Mouse (Mus musculus) midbrain, postnatal 0 days (tissue): Measurements from ENCODE around the gene Gfap. TPM values are rescaled to one million over a fixed set of nuclear protein-coding genes. Genes with fewer than 3 reads are reported as not detected.
A peak's percentile ranks its signal among the peaks of the same experiment; 100 is the strongest.

ENCODE experiments used
- ATAC-seq: fragments of 200-750 bp; cut with Nextera tagmentation; 2 replicates; pipeline ENCODE4 v1.8.0; 2017; ENCODE audit warnings: moderate number of reproducible peaks, mild to moderate bottlenecking, moderate TSS enrichment, moderate library complexity; ENCODE audit not compliant: low FRiP score
- DNase-seq: peaks from one replicate; pipeline ENCODE4 v3.0.0-alpha.2; 2015; ENCODE audit warnings: low spot score
- H3K27ac ChIP-seq: fragments of 300-500 bp; sonication (generic); 2 replicates; pipeline ENCODE4 v1.5.1; 2014; ENCODE audit warnings: low read depth, mild to moderate bottlenecking, low read length, mixed read lengths
- H3K27me3 ChIP-seq: fragments of 300-500 bp; sonication (generic); 2 replicates; pipeline ENCODE4 v1.6.1; 2014; ENCODE audit warnings: low read length, control low read depth, mixed read lengths; ENCODE audit not compliant: insufficient read depth
- H3K36me3 ChIP-seq: fragments of 300-500 bp; sonication (generic); 2 replicates; pipeline ENCODE4 v1.6.1; 2014; ENCODE audit warnings: low read length, control low read depth, mixed read lengths; ENCODE audit not compliant: insufficient read depth
- H3K4me1 ChIP-seq: fragments of 300-500 bp; sonication (generic); 2 replicates; pipeline ENCODE4 v1.6.1; 2014; ENCODE audit warnings: mild to moderate bottlenecking, control low read depth, antibody characterized with exemption, low read length, mixed read lengths; ENCODE audit not compliant: insufficient read depth
- H3K4me2 ChIP-seq: fragments of 300-500 bp; sonication (generic); 2 replicates; pipeline ENCODE4 v1.6.1; 2014; ENCODE audit warnings: low read depth, mild to moderate bottlenecking, low read length, mixed read lengths; ENCODE audit not compliant: poor library complexity, severe bottlenecking
- H3K4me3 ChIP-seq: fragments of 300-500 bp; sonication (generic); 2 replicates; pipeline ENCODE4 v1.5.1; 2014; ENCODE audit warnings: low read depth, mild to moderate bottlenecking, low read length, moderate library complexity
- H3K9ac ChIP-seq: fragments of 300-500 bp; sonication (generic); replicated peaks from 2 replicates; pipeline ENCODE4 v1.6.1; 2014; ENCODE audit warnings: mild to moderate bottlenecking, low read length, moderate library complexity, mixed read lengths; ENCODE audit not compliant: poor library complexity, severe bottlenecking
- H3K9me3 ChIP-seq: fragments of 300-500 bp; sonication (generic); 2 replicates; pipeline ENCODE4 v1.6.1; 2016; ENCODE audit warnings: low read length, control low read depth
- CTCF ChIP-seq: IDR thresholded peaks from 2 replicates; pipeline ENCODE4 v1.5.1; 2016; ENCODE audit warnings: antibody characterized with exemption, mild to moderate bottlenecking
- WGBS: fragments of 180-500 bp; shearing (Covaris S2); extraction: QIAGEN DNeasy Blood & Tissue Kit; methylation state at CpG from one replicate; pipeline ENCODE4 v1.1.7; 2014; 5-methylcytosine and 5-hydroxymethylcytosine counted together
- polyA plus RNA-seq: library from polyadenylated mRNA; unstranded; fragments of >200 nt; fragmentation: Nextera tagmentation; extraction: Ambion mirVana; gene quantifications from 2 replicates; pipeline ENCODE4 v1.2.1, GENCODE M21; 2015
- total RNA-seq: library from RNA; depleted of rRNA; stranded (reverse); fragments of >200 nt; gene quantifications from 2 replicates; pipeline ENCODE4 v1.2.3, GENCODE M21; 2014; rRNA removed

Gene Gfap
- total RNA-seq = 19.5 and 36.4 TPM in 2 replicates
- 20.6 and 24.3 TPM in 2 replicates for polyA plus RNA-seq

GRCm38 (mm10) chr11:102900763-102901162, at the start of gene Gfap:
Gene Gfap (minus strand): TSS chr11:102900912.
- ATAC-seq (peak; percentile 18; the same call in 1 of the 2 replicates), DNase-seq (peak; percentile 92)
- TF ChIP-seq CTCF = peak; percentile 99
- Histone ChIP-seq H3K27ac (no peak within 1 kb of the TSS), H3K9ac (no peak within 1 kb of the TSS), H3K4me2 (no peak within 1 kb of the TSS), H3K36me3 (no peaks in the 10 kb centered on the region), H3K27me3 (no peaks in the 10 kb centered on the region), H3K4me3 (no peak within 1 kb of the TSS), H3K4me1 (no peaks in the 10 kb centered on the region), H3K9me3 (no peaks in the 10 kb centered on the region)
- 10% methylated on average over 7 of the region's 7 CpGs for WGBS

- ATAC-seq (no peak), DNase-seq (peak; percentile 59)
- no peaks in the 10 kb centered on the region for H3K36me3 ChIP-seq
- peak overlapping the region; percentile 46; the same call in 1 of the 2 replicates for H3K9ac ChIP-seq
- peaks cover 46% of the 10 kb centered on the region for H3K27me3 ChIP-seq
- peaks cover 9% of the 10 kb centered on the region for H3K4me1 ChIP-seq
- 4% methylated on average over 50 of the region's 51 CpGs for WGBS
- H3K4me2 ChIP-seq = peak overlapping the region; percentile 73
- H3K27ac ChIP-seq = no peak overlapping the region
- no peaks in the 10 kb centered on the region for H3K9me3 ChIP-seq
- peak overlapping the region; percentile 38 for H3K4me3 ChIP-seq
- TF ChIP-seq CTCF = no peak
Measured at GRCm38 (mm10) chr11:102948043-102948961, 47.6 kb upstream of the Gfap start.

- Histone ChIP-seq H3K4me2 (peak overlapping the region; percentile 59), H3K4me1 (peaks cover 9% of the 10 kb centered on the region), H3K9ac (no peak overlapping the region), H3K36me3 (no peaks in the 10 kb centered on the region), H3K27me3 (peaks cover 49% of the 10 kb centered on the region), H3K27ac (no peak overlapping the region), H3K9me3 (no peaks in the 10 kb centered on the region), H3K4me3 (peak overlapping the region; percentile 39; the same call in 1 of the 2 replicates)
- 12% methylated on average over 8 of the region's 8 CpGs for WGBS
- peak; percentile 49 for TF ChIP-seq CTCF
- ATAC-seq = peak; percentile 34; the same call in 1 of the 2 replicates
- no peak for DNase-seq
Measured at GRCm38 (mm10) chr11:102946992-102947343, 46.3 kb upstream of the Gfap start.

- Histone ChIP-seq H3K4me3 (peak within 1 kb of the TSS; percentile 39), H3K9ac (0 out of 2 replicates have a peak within 1 kb of the TSS, but pooled peaks have one; percentile 9), H3K36me3 (no peaks in the 10 kb centered on the region), H3K27ac (no peak within 1 kb of the TSS), H3K27me3 (peaks cover 49% of the 10 kb centered on the region), H3K9me3 (no peaks in the 10 kb centered on the region), H3K4me1 (peaks cover 9% of the 10 kb centered on the region), H3K4me2 (peak within 1 kb of the TSS; percentile 59)
- peak; percentile 78 for DNase-seq
- TF ChIP-seq CTCF = no peak
- ATAC-seq = peak; percentile 58
- WGBS = under 1% methylated on average over 46 of the region's 87 CpGs
Measured at GRCm38 (mm10) chr11:102946265-102946991, 45.7 kb upstream of the Gfap start, which contains the start of gene C1ql1. Gene C1ql1 (minus strand): TSS chr11:102946688.

- 2% methylated on average over 54 of the region's 54 CpGs for WGBS
- peak overlapping the region; percentile 39 for H3K4me3 ChIP-seq
- no peaks in the 10 kb centered on the region for H3K36me3 ChIP-seq
- DNase-seq (no peak), ATAC-seq (no peak)
- H3K9ac ChIP-seq = no peak overlapping the region
- H3K27me3 ChIP-seq = peaks cover 49% of the 10 kb centered on the region
- H3K4me1 ChIP-seq = peaks cover 9% of the 10 kb centered on the region
- H3K4me2 ChIP-seq = peak overlapping the region; percentile 59
- TF ChIP-seq CTCF = no peak
- H3K27ac ChIP-seq = no peak overlapping the region
- H3K9me3 ChIP-seq = no peaks in the 10 kb centered on the region
Measured at GRCm38 (mm10) chr11:102945306-102946264, 44.9 kb upstream of the Gfap start.
